ENCODE assay signal across 27 mouse cellular contexts in the genomic region with DNA sequence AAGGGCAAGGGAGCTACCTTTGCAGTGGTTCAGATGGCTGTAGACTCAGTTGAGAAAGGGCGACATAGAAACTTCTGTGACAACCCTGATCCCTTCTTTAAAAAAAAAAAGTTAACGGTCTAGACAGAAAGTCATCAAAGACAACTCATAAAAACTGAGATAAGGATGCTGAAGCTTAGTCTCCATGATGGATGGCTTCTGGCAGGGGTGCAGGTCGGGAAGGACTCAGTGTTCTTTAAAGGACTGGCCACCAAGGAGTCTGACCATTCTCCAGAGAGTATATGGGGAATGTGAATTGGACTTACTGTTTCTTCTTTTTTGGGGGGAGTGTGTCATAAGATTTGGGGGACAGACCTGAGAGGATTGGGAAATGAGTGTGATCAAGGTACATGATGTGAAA.
"Had no signal": no experiment of that assay in that cellular context is flagged by ENCODE, and none has a peak within 500 bp of the region (broad histone marks: within the 10 kb centered on the region; RNA-seq: fewer than 3 reads in every experiment).

No protein-coding gene starts in this region.

- H3K4me2 ChIP-seq: limb, embryonic 12.5 days; limb, embryonic 13.5 days; limb, embryonic 15.5 days; liver, embryonic 11.5 days; liver, embryonic 12.5 days; liver, embryonic 13.5 days; liver, embryonic 15.5 days; lung, embryonic 14.5 days; lung, embryonic 15.5 days; midbrain, embryonic 11.5 days; midbrain, embryonic 12.5 days; midbrain, embryonic 13.5 days; midbrain, embryonic 15.5 days had no signal

- H3K36me3 ChIP-seq: limb, embryonic 10.5 days; limb, embryonic 12.5 days; limb, embryonic 13.5 days; limb, embryonic 15.5 days; liver, embryonic 12.5 days; liver, embryonic 13.5 days; liver, embryonic 15.5 days; lung, embryonic 15.5 days; midbrain, embryonic 10.5 days; midbrain, embryonic 12.5 days; midbrain, embryonic 13.5 days; midbrain, embryonic 15.5 days had no signal

- H3K27me3 ChIP-seq: limb, embryonic 12.5 days; limb, embryonic 13.5 days; limb, embryonic 15.5 days; liver, embryonic 12.5 days; liver, embryonic 13.5 days; liver, embryonic 15.5 days; lung, embryonic 15.5 days; midbrain, embryonic 12.5 days; midbrain, embryonic 13.5 days; midbrain, embryonic 15.5 days had no signal

- H3K4me3 ChIP-seq: left cerebral cortex, adult 2 months; limb, embryonic 10.5 days; limb, embryonic 12.5 days; limb, embryonic 13.5 days; limb, embryonic 15.5 days; liver, embryonic 12.5 days; liver, embryonic 13.5 days; liver, embryonic 15.5 days; lung, embryonic 15.5 days; megakaryocyte, embryonic 14.5 days; midbrain, embryonic 10.5 days; midbrain, embryonic 12.5 days; midbrain, embryonic 13.5 days; midbrain, embryonic 15.5 days had no signal

- DNase-seq: left cerebral cortex, postnatal 4 days; liver; liver, embryonic 13.5 days; liver, postnatal 0 days; lung, adult 18-20 months; lung, adult 2 months; lung, embryonic 14.5 days; lung, postnatal 10 days; lung, postnatal 14 days; lung, postnatal 36 days; lung, postnatal 4 days; midbrain, embryonic 14.5 days had no signal
